Mouse (Mus musculus) neural tube, embryonic 12.5 days (tissue): ENCODE data around the gene Sspo. TPM values are rescaled to one million over a fixed set of nuclear protein-coding genes. Genes with fewer than 3 reads are reported as not detected.
"Not testable (repeated sequence)": the region's sequence is repeated elsewhere in the genome, so short reads cannot be mapped to it uniquely, and the experiment has no call there.

Experiments
- ATAC-seq: fragments of 200-750 bp; cut with Nextera tagmentation; 2 replicates; pipeline ENCODE4 v1.8.0; 2017; ENCODE audit warnings: low read depth, mild to moderate bottlenecking, moderate TSS enrichment, moderate library complexity; ENCODE audit not compliant: low FRiP score
- H3K27ac ChIP-seq: fragments of 300-500 bp; sonication (generic); 2 replicates; pipeline ENCODE4 v1.5.1; 2016
- H3K27me3 ChIP-seq: fragments of 300-500 bp; sonication (generic); replicated peaks from 2 replicates; pipeline ENCODE4 v1.6.1; 2016; ENCODE audit warnings: mild to moderate bottlenecking
- H3K36me3 ChIP-seq: fragments of 300-500 bp; sonication (generic); 2 replicates; pipeline ENCODE4 v1.6.1; 2016; ENCODE audit warnings: mild to moderate bottlenecking
- H3K4me1 ChIP-seq: fragments of 300-500 bp; sonication (generic); 2 replicates; pipeline ENCODE4 v1.6.1; 2016
- H3K4me2 ChIP-seq: fragments of 300-500 bp; sonication (generic); replicated peaks from 2 replicates; pipeline ENCODE4 v1.6.1; 2016; ENCODE audit warnings: mild to moderate bottlenecking
- H3K4me3 ChIP-seq: fragments of 300-500 bp; sonication (generic); 2 replicates; pipeline ENCODE4 v1.5.1; 2016
- H3K9ac ChIP-seq: fragments of 300-500 bp; sonication (generic); 2 replicates; pipeline ENCODE4 v1.6.1; 2016; ENCODE audit warnings: mild to moderate bottlenecking
- H3K9me3 ChIP-seq: fragments of 300-500 bp; sonication (generic); 2 replicates; pipeline ENCODE4 v1.6.1; 2016; ENCODE audit warnings: mild to moderate bottlenecking
- WGBS: fragments of 180-500 bp; shearing (Covaris S2); methylation state at CpG from one replicate; pipeline ENCODE4 v1.1.7; 2016; 5-methylcytosine and 5-hydroxymethylcytosine counted together
- polyA plus RNA-seq: library from polyadenylated mRNA; unstranded; fragments of >200 nt; fragmentation: Nextera tagmentation; extraction: Ambion mirVana; gene quantifications from 2 replicates; pipeline ENCODE4 v1.2.1, GENCODE M21; 2016

Gene Sspo
- polyA plus RNA-seq, 1 experiment from 2014 or later = 0.28 TPM

GRCm38 (mm10) chr6:48504241-48504854, 56.3 kb downstream of the Sspo start:
- peaks cover 6% of the 10 kb centered on the region for H3K4me1 ChIP-seq
- WGBS = 2% methylated on average over 26 of the region's 26 CpGs
- peak; percentile 91 for ATAC-seq
- peaks cover 4% of the 10 kb centered on the region; the same call in 1 of the 2 replicates for H3K36me3 ChIP-seq
- no peaks in the 10 kb centered on the region for H3K27me3 ChIP-seq
- H3K4me3 ChIP-seq = peak overlapping the region; percentile 64
- H3K9me3 ChIP-seq = no peaks in the 10 kb centered on the region
- no peak overlapping the region for H3K27ac ChIP-seq
- peak overlapping the region; percentile 67 for H3K9ac ChIP-seq
- H3K4me2 ChIP-seq = peak overlapping the region; percentile 79

GRCm38 (mm10) chr6:48508087-48508486, 60.1 kb downstream of the Sspo start:
- WGBS = 80% methylated on average over 4 of the region's 4 CpGs
- Histone ChIP-seq H3K27ac (no peak overlapping the region), H3K4me3 (no peak overlapping the region), H3K27me3 (no peaks in the 10 kb centered on the region), H3K4me1 (peaks cover 6% of the 10 kb centered on the region), H3K9me3 (no peaks in the 10 kb centered on the region), H3K4me2 (no peak overlapping the region), H3K36me3 (peaks cover 22% of the 10 kb centered on the region), H3K9ac (no peak overlapping the region)
- no peak for ATAC-seq

GRCm38 (mm10) chr6:48510426-48510825, 62.4 kb downstream of the Sspo start:
- WGBS = 86% methylated on average over 4 of the region's 4 CpGs
- no peaks in the 10 kb centered on the region for H3K9me3 ChIP-seq
- ATAC-seq = no peak
- no peaks in the 10 kb centered on the region for H3K4me1 ChIP-seq
- H3K27me3 ChIP-seq = no peaks in the 10 kb centered on the region
- H3K4me2 ChIP-seq = no peak overlapping the region
- H3K4me3 ChIP-seq = no peak overlapping the region
- H3K36me3 ChIP-seq = peaks cover 43% of the 10 kb centered on the region
- H3K9ac ChIP-seq = no peak overlapping the region
- H3K27ac ChIP-seq = no peak overlapping the region

DNA sequence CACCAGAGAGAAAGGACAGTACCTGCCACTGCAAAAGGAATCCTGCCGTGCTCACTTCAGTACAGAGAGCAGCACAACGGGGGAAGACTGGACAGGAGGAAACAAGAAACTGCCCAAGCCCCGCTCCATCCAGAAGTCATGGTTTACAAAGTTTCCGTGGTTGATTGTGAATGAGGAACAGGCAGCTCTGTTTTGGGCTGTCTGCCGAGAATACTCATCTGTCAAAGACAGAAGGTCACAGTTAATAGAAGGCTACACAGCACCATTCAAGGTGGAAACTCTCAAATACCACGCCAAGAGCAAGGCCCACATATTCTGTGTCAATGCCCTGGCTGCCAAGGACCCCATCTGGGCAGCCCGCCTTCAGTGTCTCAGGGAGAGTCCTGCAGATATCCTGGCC, 63.8 kb downstream of the Sspo start:
- 90% methylated on average over 7 of the region's 7 CpGs for WGBS
- peaks cover 57% of the 10 kb centered on the region for H3K36me3 ChIP-seq

GRCm38 (mm10) chr6:48524882-48525281, 76.9 kb downstream of the Sspo start:
- not testable (repeated sequence) for ATAC-seq, H3K27ac ChIP-seq, H3K4me2 ChIP-seq, H3K9ac ChIP-seq, H3K9me3 ChIP-seq, H3K27me3 ChIP-seq, H3K4me3 ChIP-seq, H3K4me1 ChIP-seq
- 98% methylated on average over 16 of the region's 16 CpGs for WGBS
- H3K36me3 ChIP-seq = peaks cover 10% of the 10 kb centered on the region; the same call in 1 of the 2 replicates

More for the DNA sequence above, 63.8 kb downstream of the Sspo start:
- H3K9ac ChIP-seq = no peak overlapping the region
- no peaks in the 10 kb centered on the region for H3K4me1 ChIP-seq
- no peak overlapping the region for H3K27ac ChIP-seq
- H3K4me3 ChIP-seq = no peak overlapping the region
- H3K4me2 ChIP-seq = no peak overlapping the region
- no peak for ATAC-seq
- H3K9me3 ChIP-seq = no peaks in the 10 kb centered on the region
- H3K27me3 ChIP-seq = no peaks in the 10 kb centered on the region

DNA sequence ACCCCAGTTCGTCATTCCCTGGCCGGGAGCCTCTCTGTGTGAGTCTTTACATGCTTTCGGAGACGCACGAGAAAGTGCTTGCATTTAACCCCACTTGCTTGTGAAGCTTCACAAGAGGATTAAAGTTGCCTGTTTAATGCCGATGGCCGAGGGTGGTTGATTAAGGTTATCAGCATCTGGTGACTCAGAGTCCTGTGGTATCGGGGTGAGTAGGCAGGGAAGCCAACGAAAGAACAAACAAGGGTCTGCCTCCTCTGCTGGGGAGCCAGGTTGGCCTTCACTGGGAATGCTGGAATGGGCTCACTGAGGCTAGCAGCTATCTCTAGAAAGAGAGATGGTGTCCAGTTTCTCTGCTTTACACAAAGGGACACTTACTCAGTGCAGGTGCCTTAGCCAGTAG, 79.9 kb downstream of the Sspo start:
- H3K9ac ChIP-seq = no peak overlapping the region
- H3K27me3 ChIP-seq = no peaks in the 10 kb centered on the region
- H3K4me1 ChIP-seq = no peaks in the 10 kb centered on the region
- no peak overlapping the region for H3K4me2 ChIP-seq
- no peak overlapping the region for H3K4me3 ChIP-seq
- peaks cover 10% of the 10 kb centered on the region; the same call in 1 of the 2 replicates for H3K36me3 ChIP-seq
- H3K27ac ChIP-seq = no peak overlapping the region
- ATAC-seq = no peak
- H3K9me3 ChIP-seq = no peaks in the 10 kb centered on the region
- 93% methylated on average over 9 of the region's 9 CpGs for WGBS

DNA sequence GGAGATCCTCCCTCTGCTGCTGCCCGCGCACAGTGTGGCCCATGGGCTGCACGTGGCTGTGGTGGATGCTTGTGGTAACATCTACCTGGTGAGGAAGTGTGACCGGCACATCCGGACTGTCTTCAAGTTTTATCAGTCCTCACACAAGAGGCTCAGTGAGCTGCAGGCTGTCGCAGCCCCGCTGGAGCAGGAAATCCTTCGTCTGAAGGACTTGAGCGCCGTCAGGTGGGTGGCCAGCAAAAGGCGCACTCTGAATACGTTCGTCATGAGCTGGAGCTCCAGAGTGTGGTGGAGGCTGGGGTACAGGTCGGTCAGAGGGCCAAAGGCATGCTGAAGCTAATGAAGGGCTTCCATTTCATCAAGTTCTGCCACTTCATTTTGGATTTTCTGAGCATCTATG, 81.2 kb downstream of the Sspo start:
- Histone ChIP-seq H3K27ac (no peak overlapping the region), H3K9ac (no peak overlapping the region), H3K36me3 (peaks cover 10% of the 10 kb centered on the region; the same call in 1 of the 2 replicates), H3K4me3 (no peak overlapping the region), H3K9me3 (no peaks in the 10 kb centered on the region), H3K27me3 (no peaks in the 10 kb centered on the region), H3K4me2 (no peak overlapping the region), H3K4me1 (no peaks in the 10 kb centered on the region)
- WGBS = 77% methylated on average over 14 of the region's 14 CpGs
- no peak for ATAC-seq

GRCm38 (mm10) chr6:48529871-48530440, 81.9 kb downstream of the Sspo start:
- H3K4me1 ChIP-seq = no peaks in the 10 kb centered on the region
- H3K27me3 ChIP-seq = no peaks in the 10 kb centered on the region
- H3K9ac ChIP-seq = no peak overlapping the region
- ATAC-seq = no peak
- H3K36me3 ChIP-seq = peaks cover 10% of the 10 kb centered on the region; the same call in 1 of the 2 replicates
- WGBS = 88% methylated on average over 16 of the region's 16 CpGs
- no peak overlapping the region for H3K4me3 ChIP-seq
- H3K27ac ChIP-seq = no peak overlapping the region
- H3K9me3 ChIP-seq = no peaks in the 10 kb centered on the region
- no peak overlapping the region for H3K4me2 ChIP-seq

GRCm38 (mm10) chr6:48530862-48531261, 82.8 kb downstream of the Sspo start:
- no peak overlapping the region for H3K27ac ChIP-seq
- ATAC-seq = no peak

GRCm38 (mm10) chr6:48533475-48533874, 85.4 kb downstream of the Sspo start:
- Histone ChIP-seq H3K4me1 (peaks cover 15% of the 10 kb centered on the region), H3K36me3 (peaks cover 7% of the 10 kb centered on the region; the same call in 1 of the 2 replicates), H3K27me3 (no peaks in the 10 kb centered on the region), H3K27ac (no peak overlapping the region), H3K4me2 (no peak overlapping the region), H3K9ac (no peak overlapping the region), H3K4me3 (no peak overlapping the region), H3K9me3 (no peaks in the 10 kb centered on the region)
- WGBS = 73% methylated on average over 2 of the region's 2 CpGs
- ATAC-seq = no peak

More at GRCm38 (mm10) chr6:48530862-48531261, 82.8 kb downstream of the Sspo start:
- Histone ChIP-seq H3K36me3 (peaks cover 10% of the 10 kb centered on the region; the same call in 1 of the 2 replicates), H3K27me3 (no peaks in the 10 kb centered on the region), H3K4me3 (no peak overlapping the region), H3K9me3 (no peaks in the 10 kb centered on the region), H3K4me2 (no peak overlapping the region), H3K4me1 (no peaks in the 10 kb centered on the region), H3K9ac (no peak overlapping the region)
- WGBS = 86% methylated on average over 2 of the region's 2 CpGs

DNA sequence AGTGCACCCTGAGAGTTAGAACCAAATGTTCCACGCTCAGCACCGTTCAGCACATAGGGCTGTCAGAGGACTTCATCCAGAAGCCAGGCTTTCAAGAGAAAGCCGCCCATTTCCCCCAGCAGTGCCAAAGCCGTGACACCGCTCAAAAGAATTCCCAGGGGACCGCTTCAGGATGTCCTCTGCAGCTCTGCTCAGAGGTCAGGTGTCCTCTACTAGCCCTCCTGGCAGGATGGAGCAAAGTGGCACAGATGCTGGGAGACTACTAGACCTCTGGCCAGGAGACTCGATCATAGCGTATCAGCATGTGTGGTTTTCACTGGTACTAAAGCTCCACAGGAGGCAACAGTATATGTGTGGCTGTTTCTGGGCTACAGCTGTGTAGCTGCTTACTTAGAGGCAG, 86.9 kb downstream of the Sspo start:
- Histone ChIP-seq H3K27ac (no peak overlapping the region), H3K9me3 (no peaks in the 10 kb centered on the region), H3K4me3 (no peak overlapping the region), H3K27me3 (no peaks in the 10 kb centered on the region), H3K36me3 (no peaks in the 10 kb centered on the region), H3K9ac (no peak overlapping the region), H3K4me2 (no peak overlapping the region), H3K4me1 (peaks cover 23% of the 10 kb centered on the region)
- ATAC-seq = no peak
- 79% methylated on average over 8 of the region's 8 CpGs for WGBS

GRCm38 (mm10) chr6:48536091-48536490, 88.1 kb downstream of the Sspo start:
- H3K4me2 ChIP-seq = no peak overlapping the region
- peaks cover 4% of the 10 kb centered on the region; the same call in 1 of the 2 replicates for H3K36me3 ChIP-seq
- H3K27me3 ChIP-seq = no peaks in the 10 kb centered on the region
- no peak overlapping the region for H3K4me3 ChIP-seq
- H3K4me1 ChIP-seq = peaks cover 23% of the 10 kb centered on the region
- 73% methylated on average over 4 of the region's 4 CpGs for WGBS
- no peaks in the 10 kb centered on the region for H3K9me3 ChIP-seq
- no peak overlapping the region for H3K27ac ChIP-seq
- H3K9ac ChIP-seq = no peak overlapping the region
- ATAC-seq = no peak
